Mouse (Mus musculus) 3T3-L1 (cell line): ENCODE data around the gene Hs6st3.
A peak's percentile ranks its signal among the peaks of the same experiment; 100 is the strongest.

Source experiments
- DNase-seq: peaks from one replicate; pipeline ENCODE4 v3.0.0-alpha.2; 2015; ENCODE audit warnings: low read depth, low spot score

Gene Hs6st3

GRCm38 (mm10) chr14:119137906-119138785 is at the start of gene Hs6st3:
Gene Hs6st3, plus strand, starts transcription at chr14:119138341.
- no peak for DNase-seq

GRCm38 (mm10) chr14:119098851-119099569 is 39.1 kb upstream of the Hs6st3 start, which contains the start of gene Uggt2:
Gene Uggt2, minus strand, starts transcription at chr14:119099430.
- peak; percentile 78 for DNase-seq

- no peak for DNase-seq
Measured at GRCm38 (mm10) chr14:119099570-119099891, 38.6 kb upstream of the Hs6st3 start.

GRCm38 (mm10) chr14:119107591-119107990 is 30.6 kb upstream of the Hs6st3 start:
- DNase-seq = no peak

- DNase-seq = no peak
Measured at GRCm38 (mm10) chr14:119108776-119109301, 29.3 kb upstream of the Hs6st3 start.

- no peak for DNase-seq
Measured at GRCm38 (mm10) chr14:119109776-119110218, 28.3 kb upstream of the Hs6st3 start.

GRCm38 (mm10) chr14:119112558-119112957 is 25.6 kb upstream of the Hs6st3 start:
- no peak for DNase-seq

GRCm38 (mm10) chr14:119123582-119123981 is 14.6 kb upstream of the Hs6st3 start:
- no peak for DNase-seq

GRCm38 (mm10) chr14:119124061-119124460 is 14.1 kb upstream of the Hs6st3 start:
- peak; percentile 12 for DNase-seq

- no peak for DNase-seq
Measured at GRCm38 (mm10) chr14:119125840-119126239, 12.3 kb upstream of the Hs6st3 start.

- no peak for DNase-seq
Measured at GRCm38 (mm10) chr14:119127330-119127729, 10.8 kb upstream of the Hs6st3 start.

GRCm38 (mm10) chr14:119137512-119137905 is 632 bp upstream of the Hs6st3 start:
- DNase-seq = no peak

- no peak for DNase-seq
Measured at GRCm38 (mm10) chr14:119138786-119139100, 602 bp downstream of the Hs6st3 start.

- DNase-seq = no peak
Measured at GRCm38 (mm10) chr14:119139381-119139950, 1.3 kb downstream of the Hs6st3 start.

GRCm38 (mm10) chr14:119153088-119153487 is 14.9 kb downstream of the Hs6st3 start:
- no peak for DNase-seq

- DNase-seq = peak; percentile 36
Measured at GRCm38 (mm10) chr14:119193905-119194304, 55.8 kb downstream of the Hs6st3 start.

GRCm38 (mm10) chr14:119203508-119203907 is 65.4 kb downstream of the Hs6st3 start:
- peak; percentile 7 for DNase-seq

GRCm38 (mm10) chr14:119215576-119216309 is 77.6 kb downstream of the Hs6st3 start:
- no peak for DNase-seq

GRCm38 (mm10) chr14:119227709-119228338 is 89.7 kb downstream of the Hs6st3 start:
- DNase-seq = peak; percentile 32

GRCm38 (mm10) chr14:119233598-119233997 is 95.5 kb downstream of the Hs6st3 start:
- DNase-seq = no peak

GRCm38 (mm10) chr14:119247131-119247530 is 109.0 kb downstream of the Hs6st3 start:
- DNase-seq = no peak
